Mouse (Mus musculus) liver, embryonic 13.5 days (tissue): Measurements from ENCODE around the gene Fgf22. TPM values are rescaled to one million over a fixed set of nuclear protein-coding genes. Genes with fewer than 3 reads are reported as not detected.
A peak's percentile ranks its signal among the peaks of the same experiment; 100 is the strongest.

Source experiments
- ATAC-seq: fragments of 200-750 bp; cut with Nextera tagmentation; 2 replicates; pipeline ENCODE4 v1.8.0; 2017; ENCODE audit warnings: low read depth, mild to moderate bottlenecking, moderate number of reproducible peaks, moderate library complexity
- DNase-seq: peaks from one replicate; pipeline ENCODE4 v3.0.0; 2022
- H3K27ac ChIP-seq: fragments of 300-500 bp; sonication (generic); 2 replicates; pipeline ENCODE4 v1.5.1; 2015; ENCODE audit warnings: moderate library complexity, mild to moderate bottlenecking, inconsistent platforms
- H3K27me3 ChIP-seq: fragments of 300-500 bp; sonication (generic); 2 replicates; pipeline ENCODE4 v1.6.1; 2015; ENCODE audit warnings: mild to moderate bottlenecking, inconsistent platforms
- H3K36me3 ChIP-seq: fragments of 300-500 bp; sonication (generic); 2 replicates; pipeline ENCODE4 v1.6.1; 2015; ENCODE audit warnings: mild to moderate bottlenecking, inconsistent platforms
- H3K4me1 ChIP-seq: fragments of 300-500 bp; sonication (generic); replicated peaks from 2 replicates; pipeline ENCODE4 v1.6.1; 2015; ENCODE audit warnings: inconsistent platforms
- H3K4me2 ChIP-seq: fragments of 300-500 bp; sonication (generic); 2 replicates; pipeline ENCODE4 v1.6.1; 2015; ENCODE audit warnings: inconsistent platforms, mild to moderate bottlenecking, moderate library complexity
- H3K4me3 ChIP-seq: fragments of 300-500 bp; sonication (generic); replicated peaks from 2 replicates; pipeline ENCODE4 v1.5.1; 2015; ENCODE audit warnings: mild to moderate bottlenecking, inconsistent platforms
- H3K9ac ChIP-seq: fragments of 300-500 bp; sonication (generic); 2 replicates; pipeline ENCODE4 v1.6.1; 2015; ENCODE audit warnings: mild to moderate bottlenecking, inconsistent platforms
- H3K9me3 ChIP-seq: fragments of 300-500 bp; sonication (generic); replicated peaks from 2 replicates; pipeline ENCODE4 v1.6.1; 2016; ENCODE audit warnings: inconsistent platforms
- whole genome bisulfite sequencing: fragments of 180-500 bp; shearing (Covaris S2); methylation state at CpG from one replicate; pipeline ENCODE4 v1.1.7; 2015; ENCODE audit not compliant: insufficient replicate concordance; 5-methylcytosine and 5-hydroxymethylcytosine counted together
- polyA plus RNA-seq: library from polyadenylated mRNA; unstranded; fragments of >200 nt; fragmentation: Nextera tagmentation; extraction: Ambion mirVana; gene quantifications from 2 replicates; pipeline ENCODE4 v1.2.1, GENCODE M21; 2015

Gene Fgf22
- polyA plus RNA-seq, 1 experiment from 2014 or later = not detected

DNA sequence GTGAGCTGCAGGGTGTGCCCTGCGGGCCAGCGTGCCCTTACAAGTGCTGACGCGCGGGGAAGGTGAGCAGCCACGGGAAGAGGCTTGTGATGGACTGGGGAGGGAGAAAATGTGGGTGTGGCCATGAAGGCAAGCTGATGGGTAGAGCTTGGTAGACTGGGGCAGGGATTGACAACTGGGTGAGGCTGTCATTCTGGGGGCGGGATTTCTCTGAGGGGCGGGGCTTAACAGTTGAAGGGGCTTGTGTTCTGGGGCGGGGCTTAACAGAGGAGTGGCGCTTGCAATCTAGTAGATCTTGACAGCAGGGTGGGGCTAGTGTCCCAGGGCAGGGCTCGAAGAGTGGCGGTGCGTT, 25.8 kb downstream of the Fgf22 start:
- Histone ChIP-seq H3K27ac (peak overlapping the region; percentile 47), H3K9me3 (no peaks in the 10 kb centered on the region), H3K27me3 (peaks cover 68% of the 10 kb centered on the region), H3K36me3 (no peaks in the 10 kb centered on the region), H3K9ac (no peak overlapping the region), H3K4me2 (peak overlapping the region; percentile 75), H3K4me1 (peaks cover 39% of the 10 kb centered on the region), H3K4me3 (peak overlapping the region; percentile 54)
- DNase-seq (no peak), ATAC-seq (no peak)
- under 1% methylated on average over 13 of the region's 13 CpGs for WGBS

DNA sequence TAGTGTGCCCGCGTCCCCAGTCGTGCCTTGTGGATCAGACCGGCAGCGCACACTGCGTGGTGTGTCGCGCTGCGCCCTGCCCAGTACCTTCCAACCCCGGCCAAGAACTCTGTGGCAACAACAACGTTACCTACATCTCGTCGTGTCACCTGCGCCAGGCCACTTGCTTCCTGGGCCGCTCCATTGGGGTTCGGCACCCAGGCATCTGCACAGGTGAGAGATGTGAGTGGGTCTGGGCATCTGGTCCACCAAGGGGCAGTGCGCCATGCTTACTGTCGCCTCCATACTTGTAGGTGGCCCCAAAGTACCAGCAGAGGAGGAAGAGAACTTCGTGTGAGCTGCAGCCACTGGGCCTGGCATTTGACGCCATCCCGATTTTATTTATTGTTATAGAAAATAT, 26.3 kb downstream of the Fgf22 start:
- Histone ChIP-seq H3K9ac (no peak overlapping the region), H3K4me2 (peak overlapping the region; percentile 75), H3K9me3 (no peaks in the 10 kb centered on the region), H3K4me1 (peaks cover 39% of the 10 kb centered on the region), H3K4me3 (peak overlapping the region; percentile 54), H3K27me3 (peaks cover 67% of the 10 kb centered on the region), H3K36me3 (no peaks in the 10 kb centered on the region), H3K27ac (no peak overlapping the region)
- WGBS = 24% methylated on average over 21 of the region's 21 CpGs
- no peak for ATAC-seq
- no peak for DNase-seq

DNA sequence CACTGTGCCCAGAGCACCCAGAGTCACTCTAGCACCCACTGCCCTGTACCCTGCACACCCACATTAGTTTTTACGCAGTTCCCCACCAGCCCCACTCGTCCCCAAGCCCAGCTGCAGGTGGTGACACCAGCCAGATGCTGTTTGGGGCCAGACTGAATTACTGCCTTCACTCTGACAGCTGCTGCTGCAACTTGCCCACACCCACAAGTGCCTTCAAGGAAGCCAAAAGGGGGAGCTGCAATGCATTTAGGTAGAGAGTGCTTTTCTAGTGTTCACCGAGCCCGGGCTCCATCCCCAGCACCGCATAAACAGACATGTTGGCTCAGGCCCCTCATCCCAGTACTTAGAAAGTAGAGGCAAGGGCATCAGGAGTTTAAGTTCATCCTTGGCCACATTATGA, 27.1 kb downstream of the Fgf22 start:
- Histone ChIP-seq H3K4me2 (no peak overlapping the region), H3K4me3 (no peak overlapping the region), H3K9ac (no peak overlapping the region), H3K27me3 (peaks cover 59% of the 10 kb centered on the region), H3K36me3 (no peaks in the 10 kb centered on the region), H3K4me1 (peaks cover 37% of the 10 kb centered on the region), H3K9me3 (no peaks in the 10 kb centered on the region), H3K27ac (no peak overlapping the region)
- WGBS = 54% methylated on average over 5 of the region's 5 CpGs
- DNase-seq = no peak
- ATAC-seq = no peak

DNA sequence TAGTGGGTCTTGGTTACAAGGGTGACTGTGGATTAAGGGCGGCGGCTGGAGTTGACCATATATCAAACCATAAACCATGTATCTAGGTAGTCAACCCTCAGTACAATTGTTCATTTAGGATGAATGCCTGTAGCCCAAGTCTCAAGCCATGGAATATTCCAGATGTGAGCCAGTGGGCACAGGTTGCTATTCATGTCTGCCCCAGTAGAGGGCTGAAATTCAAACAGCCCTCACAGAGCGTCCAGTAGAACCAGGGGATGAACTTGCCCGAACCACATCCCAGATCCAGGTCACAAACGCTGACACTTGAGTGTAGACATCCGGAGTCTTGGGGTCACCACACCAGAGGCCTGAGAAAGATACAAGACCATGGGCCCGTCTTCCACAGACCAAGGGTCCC, 28.2 kb downstream of the Fgf22 start:
- H3K27ac ChIP-seq = no peak overlapping the region
- H3K4me2 ChIP-seq = no peak overlapping the region
- H3K9ac ChIP-seq = no peak overlapping the region
- ATAC-seq (no peak), DNase-seq (no peak)
- WGBS = 60% methylated on average over 7 of the region's 7 CpGs
- no peaks in the 10 kb centered on the region for H3K36me3 ChIP-seq
- H3K4me1 ChIP-seq = peaks cover 29% of the 10 kb centered on the region
- no peaks in the 10 kb centered on the region for H3K9me3 ChIP-seq
- H3K4me3 ChIP-seq = no peak overlapping the region
- H3K27me3 ChIP-seq = peaks cover 48% of the 10 kb centered on the region

DNA sequence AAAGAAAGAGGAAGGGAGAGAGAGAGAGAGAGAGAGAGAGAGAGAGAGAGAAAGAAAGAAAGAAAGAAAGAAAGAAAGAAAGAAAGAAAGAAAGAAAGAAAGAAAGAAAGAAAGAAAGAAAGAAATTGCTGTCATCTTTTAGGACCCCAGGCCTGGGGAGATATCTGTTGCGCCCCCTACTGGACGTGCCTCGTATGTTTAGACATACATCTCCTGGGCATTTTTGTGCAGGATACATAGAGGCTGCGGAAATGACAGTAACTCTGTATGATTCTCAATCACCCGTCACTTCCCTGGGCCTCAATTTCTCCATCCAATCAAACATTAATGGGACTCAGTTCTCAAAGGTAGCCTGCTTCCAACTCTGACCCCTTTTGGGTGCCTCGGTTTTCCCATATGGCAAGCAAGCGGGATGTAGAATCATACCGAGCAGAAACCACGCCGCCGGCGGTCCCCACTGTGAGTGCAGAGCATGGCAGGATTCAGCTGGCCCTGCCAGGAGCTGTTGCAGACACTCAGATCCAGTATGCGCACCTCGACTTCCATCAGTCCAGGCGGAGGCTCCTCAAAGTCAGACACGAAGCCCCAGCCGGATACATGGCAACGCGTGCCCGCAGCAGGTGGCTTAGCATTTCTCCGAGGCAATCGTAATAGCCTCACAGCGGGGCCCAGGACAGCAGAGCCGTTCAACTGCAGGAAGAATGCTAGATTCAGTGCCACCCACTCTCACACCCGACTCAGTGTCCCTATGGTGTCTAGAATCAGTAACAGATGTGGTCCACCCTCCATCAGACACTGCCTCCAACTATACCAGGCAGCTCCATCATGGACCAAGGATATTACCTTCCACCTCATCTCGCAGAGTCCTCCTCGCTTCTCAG, 29.3 kb downstream of the Fgf22 start:
- Histone ChIP-seq H3K9me3 (no peaks in the 10 kb centered on the region), H3K27me3 (peaks cover 37% of the 10 kb centered on the region), H3K4me2 (no peak overlapping the region), H3K4me3 (no peak overlapping the region), H3K27ac (no peak overlapping the region), H3K36me3 (no peaks in the 10 kb centered on the region), H3K4me1 (peaks cover 29% of the 10 kb centered on the region), H3K9ac (no peak overlapping the region)
- peak; percentile 45 for DNase-seq
- WGBS = 44% methylated on average over 27 of the region's 27 CpGs
- no peak for ATAC-seq

DNA sequence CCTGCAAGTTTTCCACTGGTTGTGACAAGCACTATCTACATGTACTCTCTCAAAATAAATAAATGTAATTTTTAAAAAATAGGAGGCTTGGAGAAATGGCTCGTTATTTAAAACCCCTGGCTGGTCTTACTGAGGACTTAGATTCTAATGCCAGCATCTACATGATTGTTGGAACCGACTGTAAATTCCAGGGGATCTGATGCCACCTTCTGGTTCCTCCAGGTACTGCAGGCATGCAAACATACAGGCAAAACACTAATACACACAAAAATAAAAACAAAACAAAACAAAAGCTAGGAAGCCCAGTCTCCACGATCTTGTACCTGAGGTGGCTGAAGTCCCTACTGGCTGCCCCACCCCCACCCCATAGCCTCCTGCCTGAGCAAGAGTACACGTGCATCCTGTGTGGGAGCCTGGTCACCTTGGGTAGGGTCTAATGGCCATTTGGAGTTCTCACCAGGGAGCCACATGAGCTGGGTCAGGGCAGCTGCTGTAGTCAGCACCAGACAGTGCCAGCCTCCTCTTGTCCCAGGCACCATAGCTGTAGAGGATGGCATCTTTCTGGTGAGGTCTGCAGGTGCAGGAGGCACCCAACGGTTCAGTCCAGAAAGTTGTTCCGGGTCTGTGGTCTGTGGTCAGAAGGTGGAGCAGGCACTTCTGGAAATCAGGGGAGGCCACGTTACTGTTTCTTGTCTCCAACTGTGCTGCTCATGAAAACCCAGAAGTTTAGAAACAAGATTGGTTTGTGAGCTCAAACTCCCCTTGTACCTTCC, 33.7 kb downstream of the Fgf22 start:
- 14% methylated on average over 7 of the region's 7 CpGs for WGBS
- no peak overlapping the region for H3K4me3 ChIP-seq

DNA sequence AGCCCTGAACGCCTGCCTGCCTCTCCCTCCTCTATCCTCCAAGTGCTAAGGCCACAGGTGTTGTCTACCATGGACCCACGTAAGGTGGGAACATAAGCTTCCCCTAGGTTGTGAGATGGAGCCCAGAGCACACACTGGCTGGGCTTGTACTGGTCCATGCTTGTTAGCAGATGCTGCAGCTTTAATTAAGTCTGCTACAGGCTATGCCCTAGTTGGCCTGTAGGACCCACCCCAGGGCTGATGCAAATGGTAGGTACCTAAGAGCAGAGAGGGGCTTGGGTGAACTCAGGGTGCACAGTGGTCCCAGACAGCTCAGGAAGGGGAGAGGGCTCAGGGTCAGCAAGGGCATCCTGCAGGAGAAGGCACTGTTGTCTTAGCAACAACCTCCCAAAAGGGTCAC, 34.7 kb downstream of the Fgf22 start:
- Histone ChIP-seq H3K4me3 (no peak overlapping the region), H3K9me3 (no peaks in the 10 kb centered on the region), H3K4me2 (no peak overlapping the region), H3K36me3 (no peaks in the 10 kb centered on the region), H3K4me1 (peaks cover 18% of the 10 kb centered on the region), H3K27me3 (peaks cover 14% of the 10 kb centered on the region), H3K9ac (no peak overlapping the region), H3K27ac (no peak overlapping the region)
- DNase-seq (no peak), ATAC-seq (no peak)
- WGBS = 38% methylated on average over 2 of the region's 2 CpGs

More for the DNA sequence above, 33.7 kb downstream of the Fgf22 start:
- H3K4me1 ChIP-seq = peaks cover 8% of the 10 kb centered on the region
- H3K9me3 ChIP-seq = no peaks in the 10 kb centered on the region
- H3K4me2 ChIP-seq = no peak overlapping the region
- no peak overlapping the region for H3K9ac ChIP-seq
- no peak overlapping the region for H3K27ac ChIP-seq
- peak; percentile 56 for DNase-seq
- H3K27me3 ChIP-seq = peaks cover 9% of the 10 kb centered on the region
- ATAC-seq = no peak
- H3K36me3 ChIP-seq = no peaks in the 10 kb centered on the region

DNA sequence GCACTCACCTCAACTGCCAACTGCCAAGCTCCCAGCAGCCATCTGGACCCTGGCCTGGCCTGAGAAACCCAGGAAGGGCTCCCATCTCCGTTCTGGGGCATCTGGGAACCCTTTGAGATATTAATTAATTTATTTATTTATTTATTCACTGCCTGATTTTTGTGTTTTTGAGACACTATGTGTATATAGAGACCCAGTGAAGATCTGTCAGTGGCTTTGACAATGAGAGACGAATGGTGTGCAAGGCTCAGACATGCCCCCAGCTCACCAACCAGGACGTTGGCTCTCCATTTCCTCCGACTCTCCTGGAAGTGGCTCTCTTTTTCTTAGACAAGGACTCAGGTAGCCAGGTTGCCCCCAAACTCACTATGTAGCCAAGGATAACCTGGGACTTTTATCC, 36.0 kb downstream of the Fgf22 start, which contains the start of gene Prss57:
TSS of gene Prss57 (minus strand) at position 101 of the 400 bp plus-strand sequence.
- 59% methylated on average over 4 of the region's 4 CpGs for whole genome bisulfite sequencing
- H3K27ac ChIP-seq = no peak within 1 kb of the TSS
- no peak for DNase-seq

DNA sequence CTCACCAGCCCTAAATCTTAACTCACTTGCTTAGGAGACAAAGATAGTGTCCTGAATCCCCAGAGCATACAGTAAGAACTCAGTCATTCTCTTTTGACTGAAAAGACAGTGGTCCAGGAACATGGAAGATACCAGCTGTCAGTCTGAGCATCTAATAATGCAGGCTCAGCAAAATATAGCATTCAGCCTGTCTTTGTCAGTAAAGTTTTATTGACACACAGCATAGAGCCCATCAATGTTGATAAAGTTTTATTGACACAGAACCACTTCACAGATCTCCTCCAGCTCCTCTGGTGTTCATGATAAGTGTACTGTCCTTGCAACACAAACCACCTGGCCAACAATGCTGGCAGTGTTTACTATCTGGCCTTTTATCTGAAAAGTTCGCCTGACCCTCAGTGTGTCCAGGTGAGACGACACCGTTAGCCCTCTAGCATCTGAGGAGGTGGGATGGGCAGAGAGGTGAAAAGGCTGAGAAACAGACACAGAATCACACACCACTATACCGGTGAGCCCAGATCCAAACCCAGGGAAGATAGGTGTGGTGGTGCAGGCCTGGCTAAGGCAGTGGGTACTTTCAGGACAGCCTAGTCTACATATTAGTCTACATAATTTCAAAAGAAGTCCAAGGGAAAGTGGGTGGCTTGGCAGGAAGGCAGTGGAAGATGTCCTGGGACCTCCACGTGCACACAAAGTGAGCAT, 37.6 kb downstream of the Fgf22 start:
- H3K9me3 ChIP-seq = no peaks in the 10 kb centered on the region
- no peak overlapping the region for H3K4me2 ChIP-seq
- H3K9ac ChIP-seq = no peak overlapping the region
- WGBS = 70% methylated on average over 5 of the region's 5 CpGs
- peaks cover 16% of the 10 kb centered on the region for H3K27me3 ChIP-seq
- no peak overlapping the region for H3K4me3 ChIP-seq
- peaks cover 38% of the 10 kb centered on the region for H3K4me1 ChIP-seq
- no peaks in the 10 kb centered on the region for H3K36me3 ChIP-seq
- ATAC-seq (no peak), DNase-seq (no peak)
- H3K27ac ChIP-seq = no peak overlapping the region

More for the DNA sequence above, 36.0 kb downstream of the Fgf22 start, which contains the start of gene Prss57:
- Histone ChIP-seq H3K9ac (no peak within 1 kb of the TSS), H3K27me3 (peaks cover 16% of the 10 kb centered on the region), H3K4me2 (no peak within 1 kb of the TSS), H3K9me3 (no peaks in the 10 kb centered on the region), H3K36me3 (no peaks in the 10 kb centered on the region), H3K4me3 (no peak within 1 kb of the TSS), H3K4me1 (peaks cover 25% of the 10 kb centered on the region)
- ATAC-seq = no peak

DNA sequence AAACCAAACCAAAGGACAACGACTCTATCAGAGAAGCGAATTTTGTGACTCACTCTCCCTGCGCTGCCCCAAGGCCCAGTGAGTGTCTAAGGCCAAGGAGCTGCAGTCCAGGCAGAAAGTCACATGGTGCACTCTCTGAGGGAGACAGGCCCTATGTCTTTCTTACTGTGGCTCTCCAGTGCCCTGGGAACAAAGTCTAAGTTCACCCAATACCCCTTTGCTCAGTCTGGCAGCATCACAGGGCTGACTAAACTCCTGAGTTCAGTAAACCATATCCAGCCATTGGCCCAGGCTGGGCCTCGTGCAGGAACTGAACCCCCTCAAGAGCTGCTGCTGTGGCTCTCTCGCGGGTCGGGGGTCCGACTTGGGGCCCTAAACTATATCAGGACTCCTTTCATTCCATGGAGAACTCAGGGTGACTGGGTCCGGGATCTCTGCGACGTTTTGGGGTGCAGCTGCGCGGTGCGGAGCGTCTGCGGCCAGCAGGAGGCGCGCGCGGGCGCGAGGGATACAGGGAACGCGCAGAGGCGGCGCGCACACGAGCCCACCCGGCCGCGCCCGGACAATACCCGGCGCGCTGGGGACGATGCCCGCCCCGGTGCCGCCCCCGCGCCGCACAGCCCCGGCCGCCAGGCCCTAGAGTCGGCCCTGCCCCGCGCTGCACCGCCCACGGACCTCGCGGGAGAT, 38.3 kb downstream of the Fgf22 start, which contains the start of gene Palm:
TSS of gene Palm (plus strand) at position 522 of the 687 bp plus-strand sequence.
- Histone ChIP-seq H3K36me3 (no peaks in the 10 kb centered on the region), H3K9ac (peak within 1 kb of the TSS; percentile 73), H3K27me3 (peaks cover 16% of the 10 kb centered on the region), H3K4me3 (peak within 1 kb of the TSS; percentile 69), H3K4me1 (peaks cover 45% of the 10 kb centered on the region), H3K9me3 (no peaks in the 10 kb centered on the region), H3K27ac (peak within 1 kb of the TSS; percentile 39; the same call in 1 of the 2 replicates), H3K4me2 (peak within 1 kb of the TSS; percentile 90)
- peak; percentile 48 for DNase-seq
- WGBS = 5% methylated on average over 49 of the region's 51 CpGs
- ATAC-seq = peak; percentile 18; the same call in 1 of the 2 replicates
